Mouse (Mus musculus) CH12.LX (cell line): ENCODE measurements around the gene Ccng2. TPM values are rescaled to one million over a fixed set of nuclear protein-coding genes. Genes with fewer than 3 reads are reported as not detected.

Source experiments
- DNase-seq: peaks from one replicate; pipeline ENCODE4 v3.0.0-alpha.2; 2013; ENCODE audit errors: extremely low read depth
- H3K27ac ChIP-seq: 2 replicates; pipeline ENCODE4 v1.5.1; 2012; ENCODE audit warnings: low read depth, mild to moderate bottlenecking, control low read depth, moderate library complexity; ENCODE audit not compliant: insufficient read depth
- H3K27me3 ChIP-seq: replicated peaks from 2 replicates; pipeline ENCODE3; 2012; ENCODE audit warnings: inconsistent platforms
- H3K36me3 ChIP-seq, 2 experiments: replicated peaks in 1 of 2; 2 replicates each; pipeline versions ENCODE3 to v1.6.1; 2012; ENCODE audit warnings: inconsistent platforms in 1 of 2, low read length in 1 of 2, mild to moderate bottlenecking in 1 of 2, mixed read lengths in 1 of 2, moderate library complexity in 1 of 2; ENCODE audit not compliant: control insufficient read depth in 1 of 2, insufficient read depth in 1 of 2
- H3K4me1 ChIP-seq, 2 experiments: 2 replicates each; pipeline ENCODE4 v1.6.1; 2012; ENCODE audit warnings: inconsistent platforms in 1 of 2, moderate library complexity in 1 of 2; ENCODE audit not compliant: insufficient read depth in 2 of 2, control insufficient read depth in 1 of 2
- H3K4me2 ChIP-seq: 2 replicates; pipeline ENCODE4 v1.6.1; 2012; ENCODE audit warnings: low read depth, mild to moderate bottlenecking, control low read depth; ENCODE audit not compliant: poor library complexity, insufficient read depth, severe bottlenecking
- H3K4me3 ChIP-seq, 3 experiments: fragments of 150-350 bp in 1 of 3; sonication (generic) in 1 of 3; replicated peaks in 1 of 3; 2 replicates each; pipeline versions ENCODE3 to v1.5.1; 2011 to 2012; ENCODE audit warnings: low read depth in 2 of 3, low read length in 2 of 3, mild to moderate bottlenecking in 2 of 3, moderate library complexity in 2 of 3, control low read depth in 1 of 3, improper control_type of control experiment in 1 of 3, inconsistent platforms in 1 of 3, mixed read lengths in 1 of 3; ENCODE audit not compliant: poor library complexity in 1 of 3
- H3K79me2 ChIP-seq: replicated peaks from 2 replicates; pipeline ENCODE4 v1.6.1; 2012; ENCODE audit warnings: mild to moderate bottlenecking, moderate library complexity; ENCODE audit not compliant: control insufficient read depth, poor library complexity, insufficient read depth, severe bottlenecking; ENCODE audit errors: extremely low read depth
- H3K9ac ChIP-seq: 2 replicates; pipeline ENCODE4 v1.6.1; 2012; ENCODE audit warnings: low read depth, mild to moderate bottlenecking, control low read depth, moderate library complexity; ENCODE audit not compliant: insufficient read depth
- H3K9me3 ChIP-seq: replicated peaks from 2 replicates; pipeline ENCODE3; 2012; ENCODE audit warnings: low read length, inconsistent platforms, mixed read lengths
- CHD1 ChIP-seq: IDR thresholded peaks from 2 replicates; pipeline ENCODE4 v1.6.1; 2012; ENCODE audit warnings: low read depth, low read length, improper control_type of control experiment, inconsistent platforms
- CHD2 ChIP-seq: IDR thresholded peaks from 2 replicates; pipeline ENCODE4 v1.6.1; 2011; ENCODE audit warnings: low read length, improper control_type of control experiment
- ELF1 ChIP-seq: IDR thresholded peaks from 2 replicates; pipeline ENCODE4 v1.6.1; 2014; ENCODE audit warnings: low read depth, mild to moderate bottlenecking, inconsistent platforms, low read length, improper control_type of control experiment
- ETS1 ChIP-seq: conservative IDR thresholded peaks from 2 replicates; pipeline ENCODE4 v1.6.1; 2012; ENCODE audit warnings: low read depth, mild to moderate bottlenecking, inconsistent platforms, low read length, improper control_type of control experiment, moderate library complexity
- HCFC1 ChIP-seq: IDR thresholded peaks from 2 replicates; pipeline ENCODE4 v1.6.1; 2012; ENCODE audit warnings: low read depth, mild to moderate bottlenecking, inconsistent platforms, low read length, improper control_type of control experiment
- IRF4 ChIP-seq: IDR thresholded peaks from 2 replicates; pipeline ENCODE4 v1.6.1; 2014; ENCODE audit warnings: low read depth, mild to moderate bottlenecking, inconsistent platforms, low read length, improper control_type of control experiment
- JUN ChIP-seq: IDR thresholded peaks from 2 replicates; pipeline ENCODE4 v1.6.1; 2011; ENCODE audit warnings: low read depth, mild to moderate bottlenecking, low read length, improper control_type of control experiment, moderate library complexity; ENCODE audit not compliant: insufficient read depth
- JUND ChIP-seq: conservative IDR thresholded peaks from 2 replicates; pipeline ENCODE4 v1.6.1; 2011; ENCODE audit warnings: low read depth, low read length, improper control_type of control experiment
- KAT2A ChIP-seq: IDR thresholded peaks from 2 replicates; pipeline ENCODE4 v1.6.1; 2012; ENCODE audit warnings: low read length, improper control_type of control experiment, inconsistent platforms; ENCODE audit not compliant: insufficient replicate concordance
- MAFK ChIP-seq: IDR thresholded peaks from 2 replicates; pipeline ENCODE4 v1.6.1; 2011; ENCODE audit warnings: low read length, improper control_type of control experiment; ENCODE audit not compliant: insufficient replicate concordance
- MEF2A ChIP-seq: IDR thresholded peaks from 2 replicates; pipeline ENCODE4 v1.6.1; 2014; ENCODE audit warnings: low read depth, mild to moderate bottlenecking, inconsistent platforms, low read length, improper control_type of control experiment, borderline replicate concordance
- MXI1 ChIP-seq: IDR thresholded peaks from 2 replicates; pipeline ENCODE4 v1.6.1; 2011; ENCODE audit warnings: mild to moderate bottlenecking, low read depth, low read length, improper control_type of control experiment
- MYC ChIP-seq: IDR thresholded peaks from 2 replicates; pipeline ENCODE4 v1.6.1; 2011; ENCODE audit warnings: low read depth, mild to moderate bottlenecking, improper control_type of control experiment, low read length
- NELFE ChIP-seq: IDR thresholded peaks from 2 replicates; pipeline ENCODE4 v1.6.1; 2011; ENCODE audit warnings: low read depth, low read length, improper control_type of control experiment
- NRF1 ChIP-seq: IDR thresholded peaks from 2 replicates; pipeline ENCODE4 v1.6.1; 2014; ENCODE audit warnings: low read depth, mild to moderate bottlenecking, inconsistent platforms, low read length, improper control_type of control experiment, moderate library complexity
- PAX5 ChIP-seq: IDR thresholded peaks from 2 replicates; pipeline ENCODE4 v1.6.1; 2012; ENCODE audit warnings: low read length, inconsistent platforms, mixed read lengths
- POLR2A ChIP-seq: IDR thresholded peaks from 2 replicates; pipeline ENCODE4 v1.6.1; 2011; ENCODE audit warnings: low read depth, mild to moderate bottlenecking, improper control_type of control experiment, low read length
- RAD21 ChIP-seq: IDR thresholded peaks from 2 replicates; pipeline ENCODE4 v1.6.1; 2011; ENCODE audit warnings: low read depth, mild to moderate bottlenecking, low read length, improper control_type of control experiment, moderate library complexity
- RCOR1 ChIP-seq: conservative IDR thresholded peaks from 2 replicates; pipeline ENCODE4 v1.6.1; 2012; ENCODE audit warnings: low read depth, mild to moderate bottlenecking, inconsistent platforms, low read length, improper control_type of control experiment
- SIN3A ChIP-seq: IDR thresholded peaks from 2 replicates; pipeline ENCODE4 v1.6.1; 2012; ENCODE audit warnings: low read length, improper control_type of control experiment, inconsistent platforms
- TBP ChIP-seq: conservative IDR thresholded peaks from 2 replicates; pipeline ENCODE4 v1.6.1; 2011; ENCODE audit warnings: low read depth, low read length, improper control_type of control experiment
- UBTF ChIP-seq: IDR thresholded peaks from 2 replicates; pipeline ENCODE4 v1.6.1; 2012; ENCODE audit warnings: low read depth, mild to moderate bottlenecking, inconsistent platforms, low read length, improper control_type of control experiment, moderate library complexity
- USF1 ChIP-seq: IDR thresholded peaks from 2 replicates; pipeline ENCODE4 v1.6.1; 2014; ENCODE audit warnings: low read depth, mild to moderate bottlenecking, inconsistent platforms, low read length, improper control_type of control experiment
- USF2 ChIP-seq: conservative IDR thresholded peaks from 2 replicates; pipeline ENCODE4 v1.6.1; 2011; ENCODE audit warnings: low read depth, low read length, improper control_type of control experiment
- ZC3H11A ChIP-seq: IDR thresholded peaks from 2 replicates; pipeline ENCODE4 v1.6.1; 2012; ENCODE audit warnings: low read depth, mild to moderate bottlenecking, inconsistent platforms, low read length, improper control_type of control experiment
- ZKSCAN1 ChIP-seq: IDR thresholded peaks from 2 replicates; pipeline ENCODE4 v1.6.1; 2012; ENCODE audit warnings: low read depth, inconsistent platforms, low read length, improper control_type of control experiment, borderline replicate concordance
- dilution Hi-C: fragments of 300-500 bp; cut with MboI; formaldehyde crosslinking; loops from 2 replicates; pipeline ENCODE4 v1.14.3; 2020; ENCODE audit warnings: low sequenced_read_pairs; ENCODE audit not compliant: extremely low pct_unique_long_range_greater_than_20kb, extremely low pct_ligation_motif_present
- in situ Hi-C: fragments of 300-500 bp; cut with MboI; formaldehyde crosslinking; loops from 3 replicates; pipeline ENCODE4 v1.14.3; 2019; ENCODE audit warnings: low sequenced_read_pairs, low pct_ligation_motif_present, low pct_unique_long_range_greater_than_20kb, mixed read lengths
- polyA plus RNA-seq: library from polyadenylated mRNA; unstranded; fragments of >175 nt; gene quantifications from 2 replicates; pipeline ENCODE4 v1.2.1, GENCODE M21; 2012; ENCODE audit warnings: low read depth; ENCODE audit not compliant: insufficient read length
- total RNA-seq, 2 experiments: library from RNA; depleted of rRNA; stranded (reverse); fragments of 300-350 nt in 1 of 2; fragments of >200 nt in 1 of 2; gene quantifications; 2 replicates each; pipeline ENCODE4 v1.2.3; 2012 to 2014

Ccng2 gene
- total and polyA plus RNA-seq, 3 experiments = 6.2 to 23.1 (median 16.7) TPM

DNA sequence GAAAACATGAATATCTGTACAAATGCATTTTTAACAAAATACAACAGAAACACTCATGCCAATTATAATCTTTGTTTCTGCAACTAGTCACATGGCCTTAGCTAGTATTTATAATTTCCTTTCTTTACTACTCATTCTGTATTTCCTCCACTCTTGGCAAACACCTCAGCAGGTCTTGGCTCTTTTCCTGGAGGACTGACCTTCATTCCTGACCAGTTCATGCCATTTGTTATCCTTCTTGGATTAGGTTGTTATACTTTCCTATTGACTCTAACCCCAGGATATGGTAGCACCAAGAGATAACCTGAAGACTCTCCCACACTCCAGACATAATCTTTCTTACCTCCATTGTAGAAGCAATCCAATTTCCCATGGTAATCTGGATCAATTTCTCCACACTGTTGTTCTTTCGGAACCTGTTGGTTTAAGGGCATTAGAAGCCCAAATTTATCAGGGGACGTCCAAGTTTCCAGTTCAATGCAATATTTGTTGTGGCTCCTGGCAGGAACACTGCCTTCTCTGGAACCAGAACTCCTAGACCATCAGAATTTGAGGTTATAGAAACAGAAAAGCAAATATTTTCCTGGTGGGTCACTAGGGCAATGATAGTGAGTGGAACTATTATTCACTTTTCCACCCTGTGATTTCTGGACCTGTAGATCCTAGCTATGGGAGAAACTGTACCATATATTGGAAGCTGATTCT, 38.2 kb downstream of the Ccng2 start:
- TF ChIP-seq NELFE = no peak
- no peak for TF ChIP-seq PAX5
- TF ChIP-seq MXI1 = no peak
- no peak for TF ChIP-seq CHD1
- TF ChIP-seq MYC = no peak
- TF ChIP-seq UBTF = no peak
- no peak for TF ChIP-seq USF1
- TF ChIP-seq CHD2 = no peak
- no peak for TF ChIP-seq MAFK
- TF ChIP-seq IRF4 = no peak
- TF ChIP-seq JUN = no peak
- TF ChIP-seq KAT2A = no peak
- TF ChIP-seq RAD21 = no peak
- TF ChIP-seq MEF2A = no peak
- no peak for TF ChIP-seq ELF1
- TF ChIP-seq HCFC1 = no peak
- Histone ChIP-seq H3K9ac (no peak overlapping the region), H3K36me3 (no peaks in the 10 kb centered on the region), H3K4me3 (no peak overlapping the region), H3K27me3 (no peaks in the 10 kb centered on the region), H3K9me3 (peaks cover 3% of the 10 kb centered on the region), H3K79me2 (no peaks in the 10 kb centered on the region), H3K4me1 (no peaks in the 10 kb centered on the region), H3K4me2 (no peak overlapping the region), H3K27ac (no peak overlapping the region)
- dilution Hi-C loops (no loop called here), in situ Hi-C loops (no loop called here)
- no peak for DNase-seq

DNA sequence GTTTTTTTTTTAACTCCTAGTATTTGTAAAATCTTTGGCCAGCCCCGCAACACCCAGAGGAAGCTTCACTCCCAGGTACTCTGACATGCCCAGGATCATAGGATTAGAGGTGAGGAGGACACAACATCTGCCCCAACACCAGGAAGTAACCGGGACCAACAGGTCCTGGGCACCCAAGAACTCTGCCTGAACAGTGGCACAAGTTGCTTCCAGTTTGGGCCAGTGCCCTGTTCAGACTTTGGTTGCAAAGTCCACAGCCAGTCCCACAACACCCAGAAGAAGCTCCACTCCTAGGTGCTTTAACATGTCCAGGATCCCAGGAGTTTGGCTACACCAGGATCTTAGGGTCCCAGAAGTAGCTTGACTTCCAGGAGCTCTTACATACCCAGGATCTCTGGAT, 41.9 kb downstream of the Ccng2 start:
- in situ Hi-C loops (no loop called here), dilution Hi-C loops (no loop called here)
- no peak for DNase-seq
- Histone ChIP-seq H3K4me2 (no peak overlapping the region), H3K79me2 (no peaks in the 10 kb centered on the region), H3K4me3 (no peak overlapping the region), H3K4me1 (no peaks in the 10 kb centered on the region), H3K36me3 (no peaks in the 10 kb centered on the region), H3K9me3 (no peaks in the 10 kb centered on the region), H3K9ac (no peak overlapping the region), H3K27me3 (no peaks in the 10 kb centered on the region), H3K27ac (no peak overlapping the region)
- TF ChIP-seq UBTF (no peak), NRF1 (no peak), USF2 (no peak), MEF2A (no peak), POLR2A (no peak), ZKSCAN1 (no peak), RCOR1 (no peak), ETS1 (no peak), ELF1 (no peak), JUND (no peak), JUN (no peak), TBP (no peak), KAT2A (no peak), ZC3H11A (no peak), SIN3A (no peak)
